Comparison of ENCODE assay signal across 13 mouse cellular contexts in genomic region chr1:173610291-173610690, GRCm38 (mm10). TPM values are rescaled to one million over a fixed set of nuclear protein-coding genes. Genes with fewer than 3 reads are reported as not detected.
DNase-seq lines count a peak whose midpoint lies in the region; ATAC-seq and TF ChIP-seq lines count a peak whose summit lies in the region.
"Not testable (repeated sequence)": the region's sequence is repeated elsewhere in the genome, so short reads cannot be mapped to it uniquely, and the experiment has no call there.
"Had no signal": no experiment of that assay in that cellular context is flagged by ENCODE, and none has a peak within 500 bp of the region (broad histone marks: within the 10 kb centered on the region; RNA-seq: fewer than 3 reads in every experiment).

No protein-coding gene starts in this region.

- intact Hi-C loops in left cerebral cortex, postnatal 4 days (cut with DNase I): not testable (repeated sequence)

- 37% methylated on average over 3 of the region's 3 CpGs for WGBS in forebrain, embryonic 14.5 days
- 57% methylated on average over 3 of the region's 3 CpGs for WGBS in hindbrain, postnatal 0 days
- 64% methylated on average over 3 of the region's 3 CpGs for WGBS in midbrain, postnatal 0 days

- not testable (repeated sequence) for H3K9me3 ChIP-seq in forebrain, embryonic 14.5 days (replicated peaks; ENCODE audit: control insufficient read depth, low read length); hindbrain, postnatal 0 days (ENCODE audit: low read length); midbrain, postnatal 0 days (ENCODE audit: low read length)

- TF ChIP-seq POLR2A in brain, embryonic 14.5 days (IDR thresholded peaks at IDR 0.05; ENCODE audit: borderline replicate concordance, extremely low read depth, insufficient read depth, insufficient read length, poor library complexity, severe bottlenecking): not testable (repeated sequence)

- not testable (repeated sequence) for H3K27ac ChIP-seq in forebrain, embryonic 14.5 days (ENCODE audit: low read depth, low read length); hindbrain, postnatal 0 days; midbrain, postnatal 0 days (ENCODE audit: low read depth, low read length)

- not testable (repeated sequence) for H3K27me3 ChIP-seq in forebrain, embryonic 14.5 days (replicated peaks; ENCODE audit: control insufficient read depth, insufficient read depth, low read length); hindbrain, postnatal 0 days (ENCODE audit: insufficient read depth, low read length); midbrain, postnatal 0 days (ENCODE audit: insufficient read depth, low read length)

- H3K9ac ChIP-seq in forebrain, embryonic 14.5 days (ENCODE audit: low read length); hindbrain, postnatal 0 days (replicated peaks; ENCODE audit: low read length); midbrain, postnatal 0 days (replicated peaks; ENCODE audit: low read length, poor library complexity, severe bottlenecking): not testable (repeated sequence)

- H3K4me1 ChIP-seq in forebrain, embryonic 14.5 days (ENCODE audit: control insufficient read depth, insufficient read depth, low read length); hindbrain, postnatal 0 days (ENCODE audit: insufficient read depth, low read length); midbrain, postnatal 0 days (ENCODE audit: insufficient read depth, low read length): not testable (repeated sequence)

- not testable (repeated sequence) for ATAC-seq in forebrain, embryonic 14.5 days; hindbrain, postnatal 0 days; midbrain, postnatal 0 days (ENCODE audit: low FRiP score)

- H3K4me2 ChIP-seq in forebrain, embryonic 14.5 days (ENCODE audit: low read length); hindbrain, postnatal 0 days (ENCODE audit: low read depth, low read length); midbrain, postnatal 0 days (ENCODE audit: low read depth, low read length, poor library complexity, severe bottlenecking): not testable (repeated sequence)

- H3K4me3 ChIP-seq in forebrain, embryonic 14.5 days (ENCODE audit: low read depth, low read length); hindbrain, postnatal 0 days (ENCODE audit: low read length); midbrain, postnatal 0 days (ENCODE audit: low read depth, low read length): not testable (repeated sequence)

- H3K36me3 ChIP-seq in forebrain, embryonic 14.5 days (ENCODE audit: control insufficient read depth, insufficient read depth, low read length); hindbrain, postnatal 0 days (ENCODE audit: insufficient read depth, low read length); midbrain, postnatal 0 days (ENCODE audit: insufficient read depth, low read length): not testable (repeated sequence)

- peak; percentile 37 for DNase-seq in brain, embryonic 14.5 days (ENCODE audit: low read depth)
- DNase-seq in cerebellum, postnatal 10 days: peak; percentile 54 to 59
- DNase-seq in cerebellum, postnatal 14 days: peak; percentile 32 to 48
- DNase-seq in forebrain, embryonic 14.5 days (ENCODE audit: low spot score): peak; percentile 15
- DNase-seq in hindbrain, postnatal 0 days (ENCODE audit: low spot score): peak; percentile 17
- peak; percentile 16 for DNase-seq in left cerebral cortex, postnatal 4 days
- DNase-seq in midbrain, postnatal 0 days (ENCODE audit: low spot score): peak; percentile 4

- not testable (repeated sequence) for TF ChIP-seq CTCF in brain, embryonic 14.5 days (IDR thresholded peaks at IDR 0.05; ENCODE audit: borderline replicate concordance, extremely low read depth, insufficient read depth, insufficient read length); hindbrain, postnatal 0 days (IDR thresholded peaks at IDR 0.05; ENCODE audit: low read depth); midbrain, postnatal 0 days (IDR thresholded peaks at IDR 0.05)

RNA-seq across cellular contexts. Expression of gene Ifi213, which starts 11.2 kb away (rescaled TPM):
- 0.05 TPM in 1 of 2 replicates, not detected in the other for polyA plus RNA-seq in brain, embryonic 14.5 days (2012; rRNA removed)
- polyA plus RNA-seq in forebrain, embryonic 14.5 days (2014; fragmentation: Nextera tagmentation; extraction: Ambion mirVana): not detected in 2 replicates
- 0.14 TPM in 1 of 2 replicates, not detected in the other for total RNA-seq in hindbrain, postnatal 0 days (2014; rRNA removed)
- 0.09 and 0.18 TPM in 2 replicates for polyA plus RNA-seq in hindbrain, postnatal 0 days (2015; fragmentation: Nextera tagmentation; extraction: Ambion mirVana)
- total RNA-seq in left cerebral cortex, postnatal 4 days (2021): under 1 TPM in 1 of 2 experiments, not detected in 1; 0.12 TPM
- total RNA-seq in midbrain, postnatal 0 days (2014; rRNA removed): 0.22 TPM in 1 of 2 replicates, not detected in the other
- not detected in 2 replicates for polyA plus RNA-seq in midbrain, postnatal 0 days (2015; fragmentation: Nextera tagmentation; extraction: Ambion mirVana)
- total RNA-seq: MEL had no signal
- polyA plus RNA-seq: C2C12, G1E, Patski had no signal

RNA-seq across cellular contexts. Expression of gene Ifi209, which starts 20.4 kb away (rescaled TPM):
- polyA plus RNA-seq in brain, embryonic 14.5 days (2012; rRNA removed): 0.04 and 0.05 TPM in 2 replicates
- polyA plus RNA-seq in forebrain, embryonic 14.5 days (2014; fragmentation: Nextera tagmentation; extraction: Ambion mirVana): 0.10 TPM in 1 of 2 replicates, not detected in the other
- 0.16 TPM in 1 of 2 replicates, not detected in the other for total RNA-seq in hindbrain, postnatal 0 days (2014; rRNA removed)
- not detected in 2 replicates for polyA plus RNA-seq in hindbrain, postnatal 0 days (2015; fragmentation: Nextera tagmentation; extraction: Ambion mirVana)
- total RNA-seq in left cerebral cortex, postnatal 4 days (2021): not detected
- 0.05 and 0.11 TPM in 2 replicates for total RNA-seq in midbrain, postnatal 0 days (2014; rRNA removed)
- 0.09 and 0.16 TPM in 2 replicates for polyA plus RNA-seq in midbrain, postnatal 0 days (2015; fragmentation: Nextera tagmentation; extraction: Ambion mirVana)
- total RNA-seq: ES-E14, G1E, MEL had no signal
- polyA plus RNA-seq: adrenal gland, adult 2 months; C2C12; G1E had no signal

Comparison
In these comparisons a context has a peak if more than half of its experiments do, and no peak if none do; other contexts are left out.
1. DNase-seq: peak in every context shown above with its lines; median percentile 56 in cerebellum, postnatal 10 days; 40 in cerebellum, postnatal 14 days; 37 in brain, embryonic 14.5 days; 17 in hindbrain, postnatal 0 days; 16 in left cerebral cortex, postnatal 4 days; 15 in forebrain, embryonic 14.5 days; 4 in midbrain, postnatal 0 days.